Mouse (Mus musculus) liver, embryonic 12.5 days (tissue): Measurements from ENCODE around the gene 2610318N02Rik. TPM values are rescaled to one million over a fixed set of nuclear protein-coding genes. Genes with fewer than 3 reads are reported as not detected.
A peak's percentile ranks its signal among the peaks of the same experiment; 100 is the strongest.

Source experiments
- ATAC-seq: fragments of 200-750 bp; cut with Nextera tagmentation; 2 replicates; pipeline ENCODE4 v1.8.0; 2017; ENCODE audit warnings: moderate number of reproducible peaks, mild to moderate bottlenecking, moderate library complexity
- H3K27ac ChIP-seq: fragments of 300-500 bp; sonication (generic); 2 replicates; pipeline ENCODE4 v1.5.1; 2016; ENCODE audit warnings: mild to moderate bottlenecking
- H3K27me3 ChIP-seq: fragments of 300-500 bp; sonication (generic); replicated peaks from 2 replicates; pipeline ENCODE4 v1.6.1; 2016; ENCODE audit warnings: mild to moderate bottlenecking, moderate library complexity
- H3K36me3 ChIP-seq: fragments of 300-500 bp; sonication (generic); 2 replicates; pipeline ENCODE4 v1.6.1; 2016; ENCODE audit warnings: mild to moderate bottlenecking, moderate library complexity
- H3K4me1 ChIP-seq: fragments of 300-500 bp; sonication (generic); 2 replicates; pipeline ENCODE4 v1.6.1; 2016
- H3K4me2 ChIP-seq: fragments of 300-500 bp; sonication (generic); 2 replicates; pipeline ENCODE4 v1.6.1; 2016; ENCODE audit warnings: mild to moderate bottlenecking, moderate library complexity
- H3K4me3 ChIP-seq: fragments of 300-500 bp; sonication (generic); 2 replicates; pipeline ENCODE4 v1.5.1; 2016; ENCODE audit warnings: mild to moderate bottlenecking, moderate library complexity
- H3K9ac ChIP-seq: fragments of 300-500 bp; sonication (generic); 2 replicates; pipeline ENCODE4 v1.6.1; 2016; ENCODE audit warnings: mild to moderate bottlenecking, moderate library complexity
- H3K9me3 ChIP-seq: fragments of 300-500 bp; sonication (generic); replicated peaks from 2 replicates; pipeline ENCODE4 v1.6.1; 2016; ENCODE audit warnings: mild to moderate bottlenecking, moderate library complexity
- WGBS: fragments of 180-500 bp; shearing (Covaris S2); methylation state at CpG from one replicate; pipeline ENCODE4 v1.1.7; 2016; ENCODE audit not compliant: insufficient replicate concordance; 5-methylcytosine and 5-hydroxymethylcytosine counted together
- microRNA counts: library from miRNA; unstranded; fragments of <30 nt; microRNA quantifications from one replicate; lab custom pipeline; 2017
- microRNA-seq: library from miRNA; unstranded; fragments of <30 nt; microRNA quantifications from one replicate; pipeline ENCODE4, GENCODE M21; 2017
- polyA plus RNA-seq: library from polyadenylated mRNA; unstranded; fragments of >200 nt; fragmentation: Nextera tagmentation; extraction: Ambion mirVana; gene quantifications from 2 replicates; pipeline ENCODE4 v1.2.1, GENCODE M21; 2016

The 2610318N02Rik gene
- polyA plus RNA-seq, 1 experiment from 2014 or later = 33.4 TPM

DNA sequence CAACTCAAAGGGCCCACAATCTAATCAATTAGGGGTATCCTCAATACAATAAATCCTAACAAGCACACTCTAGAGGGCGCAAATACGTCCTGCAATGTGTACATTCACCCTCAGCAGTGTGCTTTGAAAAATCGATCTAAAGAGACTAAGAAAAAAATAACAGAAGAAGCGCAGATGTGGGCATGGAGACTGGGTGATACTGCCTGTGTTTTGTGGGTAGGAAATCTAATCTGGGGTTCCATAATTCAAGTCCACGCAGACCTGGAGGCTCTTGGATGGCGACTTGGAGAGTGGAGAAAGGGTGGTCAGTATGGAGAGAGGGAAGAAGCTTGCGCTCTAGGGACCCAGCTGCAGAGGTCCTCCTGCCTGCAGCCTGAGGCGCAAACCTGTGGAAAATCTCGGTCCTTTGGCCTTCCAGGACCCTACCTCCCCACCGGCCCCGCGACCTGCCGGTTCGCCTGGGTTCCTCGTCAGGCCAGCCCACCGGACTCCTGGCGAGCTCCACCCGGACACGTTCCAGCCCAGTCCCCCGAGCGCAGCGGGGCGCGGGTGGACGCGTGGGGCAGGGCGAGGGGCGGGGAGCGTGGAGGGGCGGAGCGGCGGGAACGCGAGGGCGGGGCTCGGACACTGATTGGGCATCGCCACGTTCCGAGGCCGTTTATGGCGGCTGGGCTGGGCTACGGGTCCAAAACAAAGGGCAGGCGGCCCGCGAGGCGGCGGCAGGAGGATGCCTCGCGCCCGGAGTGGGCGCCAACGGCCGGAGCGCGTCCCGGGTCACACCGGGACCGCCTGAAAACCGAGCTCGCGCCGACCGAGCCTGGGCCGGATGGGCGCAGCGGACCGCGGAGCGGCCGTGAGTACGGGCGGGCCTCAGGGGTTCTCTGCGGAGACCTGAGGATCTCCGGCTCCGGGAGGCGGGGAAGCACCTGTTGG lies 55.2 kb downstream of the 2610318N02Rik start, which contains the start of gene Ypel1:
Gene Ypel1 (plus strand): TSS at position 186 of the 933 bp plus-strand sequence.
- 1% methylated on average over 71 of the region's 76 CpGs for WGBS
- Histone ChIP-seq H3K4me2 (peak within 1 kb of the TSS; percentile 97), H3K9ac (peak within 1 kb of the TSS; percentile 69), H3K4me3 (peak within 1 kb of the TSS; percentile 71), H3K27ac (0 out of 2 replicates have a peak within 1 kb of the TSS, but pooled peaks have one; percentile 20), H3K4me1 (peaks cover 19% of the 10 kb centered on the region), H3K27me3 (peaks cover 63% of the 10 kb centered on the region), H3K36me3 (no peaks in the 10 kb centered on the region), H3K9me3 (no peaks in the 10 kb centered on the region)
- peak; percentile 83 for ATAC-seq

DNA sequence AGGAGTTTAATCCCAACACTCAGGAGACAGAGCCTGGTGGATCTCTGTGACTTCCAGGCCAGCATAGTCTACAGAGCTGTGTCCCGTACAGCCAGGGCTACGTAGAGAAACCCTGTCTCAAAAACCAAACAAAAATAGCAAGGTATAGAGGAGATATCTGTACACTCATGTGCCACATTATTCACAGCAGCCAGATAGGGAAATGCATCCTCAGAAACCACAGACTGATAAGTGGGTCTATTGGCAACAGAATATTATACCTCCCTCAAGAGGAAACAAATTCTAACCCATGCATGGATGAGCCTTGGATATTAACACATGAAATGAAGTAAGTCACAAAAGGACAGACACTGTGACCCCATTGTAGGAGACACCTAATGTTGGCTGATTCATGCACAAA lies 57.4 kb downstream of the 2610318N02Rik start:
- H3K27me3 ChIP-seq = peaks cover 67% of the 10 kb centered on the region
- 27% methylated on average over 2 of the region's 2 CpGs for WGBS

More for the DNA sequence above, 57.4 kb downstream of the 2610318N02Rik start:
- H3K9ac ChIP-seq = no peak overlapping the region
- H3K4me3 ChIP-seq = no peak overlapping the region
- H3K27ac ChIP-seq = no peak overlapping the region
- ATAC-seq = no peak
- H3K4me1 ChIP-seq = peaks cover 19% of the 10 kb centered on the region
- H3K36me3 ChIP-seq = no peaks in the 10 kb centered on the region
- H3K9me3 ChIP-seq = no peaks in the 10 kb centered on the region
- no peak overlapping the region for H3K4me2 ChIP-seq

MicroRNAs encoded within 50 kb of the gene (microRNA counts, 519-probe panel; counts per million panel counts)
- microRNA mmu-miR-130b (lab: Ali Mortazavi, UCI) (5,627 counts per million, percentile 89 among the panel's probes with 10 or more counts), microRNA mmu-miR-301b (lab: Ali Mortazavi, UCI) (1,540 counts per million, percentile 71 among the panel's probes with 10 or more counts)

Small RNAs within 50 kb of the gene (microRNA-seq; reads per million reads assigned to microRNA genes)
- gene Mir130b = 9,085 reads per million, percentile 92 among the genes with 10 or more reads in this experiment
- gene Mir301b = 114 reads per million, percentile 48 among the genes with 10 or more reads in this experiment

Other genes starting within 250 kb of the 2610318N02Rik start
- 13.8 and 14.4 TPM in 2 replicates for gene Ppm1f, start 228.7 kb downstream of the 2610318N02Rik start, polyA plus RNA-seq
- 117 and 123 TPM in 2 replicates for gene Mapk1, start 141.8 kb downstream of the 2610318N02Rik start, polyA plus RNA-seq
- 2.6 and 3.3 TPM in 2 replicates for gene Ypel1, start 55.5 kb downstream of the 2610318N02Rik start, polyA plus RNA-seq
- gene Ppil2, start 13.9 kb downstream of the 2610318N02Rik start, polyA plus RNA-seq = 72.7 and 77.5 TPM in 2 replicates
- 82.4 and 91.1 TPM in 2 replicates for gene Sdf2l1, start 7.2 kb upstream of the 2610318N02Rik start, polyA plus RNA-seq
- 18.5 and 18.8 TPM in 2 replicates for gene Ydjc, start 19.5 kb upstream of the 2610318N02Rik start, polyA plus RNA-seq
- 0.80 and 1.3 TPM in 2 replicates for gene Ccdc116, start 22.1 kb upstream of the 2610318N02Rik start, polyA plus RNA-seq
- 275 and 283 TPM in 2 replicates for gene Ube2l3, start 77.5 kb upstream of the 2610318N02Rik start, polyA plus RNA-seq
- gene Rimbp3, start 83.4 kb upstream of the 2610318N02Rik start, polyA plus RNA-seq = 0.12 and 0.17 TPM in 2 replicates
- gene Hic2, start 108.4 kb upstream of the 2610318N02Rik start, polyA plus RNA-seq = 4.8 and 5.3 TPM in 2 replicates
- gene Tmem191c, start 150.9 kb upstream of the 2610318N02Rik start, polyA plus RNA-seq = 4.7 and 5.3 TPM in 2 replicates
- gene Serpind1, start 206.2 kb upstream of the 2610318N02Rik start, polyA plus RNA-seq = 107 and 111 TPM in 2 replicates